Mouse (Mus musculus): ENCODE results near the gene Myadml2. TPM values are rescaled to one million over a fixed set of nuclear protein-coding genes. Genes with fewer than 3 reads are reported as not detected.
A peak's percentile ranks its signal among the peaks of the same experiment; 100 is the strongest.
"Not testable (repeated sequence)": the region's sequence is repeated elsewhere in the genome, so short reads cannot be mapped to it uniquely, and the experiment has no call there.

Gene Myadml2
- 1 to 10 TPM; 5.9 to 6.0 TPM for total RNA-seq (2021)
- long read RNA-seq, experiment 1, partial matches to known transcripts: 0 of 12 reads
- long read RNA-seq, experiment 1, other reads (novel, unspliced or antisense): 12 of 12 reads
- long read RNA-seq, experiment 2, partial matches to known transcripts: 0 of 4 reads
- long read RNA-seq, experiment 2, other reads (novel, unspliced or antisense): 4 of 4 reads

DNA sequence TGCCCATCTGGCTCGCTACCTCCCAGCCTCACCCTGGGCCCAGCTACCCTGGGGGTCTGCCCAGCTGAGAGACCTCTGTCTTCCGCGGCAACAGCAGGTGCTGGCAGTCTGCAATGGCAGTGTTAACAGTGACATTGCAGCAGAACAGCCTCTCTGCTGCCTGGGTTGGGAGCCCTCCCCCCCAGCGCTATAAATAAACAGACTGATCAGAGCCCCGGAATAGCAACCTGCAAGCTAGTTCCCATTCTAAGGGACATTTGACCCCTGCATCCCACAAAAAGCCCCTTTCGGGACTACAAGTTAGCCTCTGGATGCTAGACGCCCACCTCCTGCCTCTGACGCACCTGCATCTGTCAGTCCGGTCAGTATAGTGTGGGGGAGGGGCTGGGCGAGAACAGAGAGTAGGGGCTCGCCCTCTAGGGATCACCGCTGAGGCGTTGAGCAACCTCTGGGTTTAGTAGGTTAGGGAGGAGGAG is at the start of gene Myadml2:
Gene Myadml2 (minus strand): TSS at position 158 of the 476 bp plus-strand sequence.
- peak; percentile 49 to 73 for DNase-seq (ENCODE audit: low spot score in 2 of 2)

DNA sequence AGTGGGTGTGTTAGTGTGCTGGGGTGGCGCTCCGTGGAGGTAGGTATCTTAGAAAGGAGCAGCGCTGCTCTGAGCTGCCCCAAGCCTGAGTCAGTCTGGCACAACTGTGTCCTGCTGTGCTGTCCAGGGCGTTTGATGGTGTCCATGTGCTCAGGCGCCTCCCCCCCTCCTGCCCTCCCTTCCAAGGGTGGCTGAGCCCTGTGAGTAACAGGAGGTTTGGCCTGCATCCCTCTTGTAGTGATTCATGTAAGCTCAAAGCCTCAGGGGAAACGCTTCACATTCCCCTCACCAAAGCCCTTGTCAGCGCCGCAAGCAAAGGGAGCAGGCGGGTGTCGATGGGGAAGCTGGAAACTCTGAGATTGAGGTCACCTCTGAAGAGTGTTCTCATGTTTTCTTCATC is 49.8 kb upstream of the Myadml2 start:
- intact Hi-C loops (cut with DNase I): no loop called here
- DNase-seq (ENCODE audit: low spot score in 2 of 2): no peak

More for the DNA sequence above, at the start of gene Myadml2:
- intact Hi-C loops (cut with DNase I): no loop called here

DNA sequence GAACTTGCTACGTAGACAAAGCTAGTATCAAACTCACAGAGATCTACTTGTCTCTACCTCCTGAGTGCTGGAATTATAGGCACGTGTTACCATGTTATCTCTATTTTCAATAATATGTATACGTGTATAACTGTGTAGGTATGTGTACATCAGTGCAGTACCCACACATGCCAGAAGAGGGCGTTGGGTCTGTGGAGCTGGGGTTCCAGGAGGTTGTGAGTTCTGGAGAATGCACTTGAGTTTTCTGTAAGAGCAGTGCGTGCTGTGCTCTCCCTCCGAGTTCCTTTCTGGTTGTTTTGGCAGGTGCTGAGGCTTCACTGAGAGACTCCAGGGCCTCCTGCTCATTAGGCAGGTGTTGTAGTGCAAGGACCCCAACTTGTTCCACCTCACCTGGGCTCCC is 48.6 kb upstream of the Myadml2 start:
- no peak for DNase-seq (ENCODE audit: low spot score in 2 of 2)
- intact Hi-C loops (cut with DNase I): no loop called here

DNA sequence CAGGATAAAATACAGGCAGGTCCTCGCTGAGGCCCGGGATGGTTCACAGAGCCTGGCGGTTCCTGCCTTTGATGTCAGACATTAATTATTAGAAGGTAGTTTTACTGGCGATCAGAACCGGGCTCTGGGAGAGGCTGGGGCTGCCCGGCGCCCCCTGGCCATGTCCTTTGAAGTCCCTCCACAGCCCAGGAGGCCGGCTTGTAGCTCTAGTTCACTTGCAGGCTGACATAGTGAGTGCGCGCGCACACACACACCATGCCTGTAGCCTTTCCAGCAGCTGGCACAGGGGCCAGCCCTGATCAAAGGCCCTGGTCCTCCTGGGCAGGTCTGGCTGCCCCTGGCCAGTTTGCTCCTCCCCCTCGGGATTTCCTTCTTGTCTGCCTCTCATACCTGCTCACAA is 47.7 kb upstream of the Myadml2 start:
- intact Hi-C loops (cut with DNase I): no loop called here
- DNase-seq (ENCODE audit: low spot score in 2 of 2): no peak

DNA sequence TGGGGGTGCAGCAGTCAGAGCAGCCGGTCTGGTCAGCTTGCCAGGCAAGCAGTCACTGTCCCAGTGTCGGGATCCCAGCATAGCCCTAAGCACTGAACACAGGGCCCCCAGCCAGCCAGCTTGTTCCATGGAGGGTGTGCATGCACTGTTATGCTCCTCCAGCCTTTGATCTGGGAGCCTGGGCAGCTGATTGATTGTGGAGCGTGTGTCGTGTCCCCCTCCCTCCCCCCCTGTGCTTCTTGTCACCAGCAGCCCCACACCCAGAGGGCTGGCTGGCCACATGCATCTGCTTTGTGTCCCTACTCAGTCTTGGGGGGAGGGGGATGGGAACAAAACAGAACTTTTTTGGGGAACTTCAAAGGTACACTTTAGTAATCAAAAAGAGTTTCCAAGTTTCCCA is 47.2 kb upstream of the Myadml2 start:
- no peak for DNase-seq (ENCODE audit: low spot score in 2 of 2)
- intact Hi-C loops (cut with DNase I): no loop called here

DNA sequence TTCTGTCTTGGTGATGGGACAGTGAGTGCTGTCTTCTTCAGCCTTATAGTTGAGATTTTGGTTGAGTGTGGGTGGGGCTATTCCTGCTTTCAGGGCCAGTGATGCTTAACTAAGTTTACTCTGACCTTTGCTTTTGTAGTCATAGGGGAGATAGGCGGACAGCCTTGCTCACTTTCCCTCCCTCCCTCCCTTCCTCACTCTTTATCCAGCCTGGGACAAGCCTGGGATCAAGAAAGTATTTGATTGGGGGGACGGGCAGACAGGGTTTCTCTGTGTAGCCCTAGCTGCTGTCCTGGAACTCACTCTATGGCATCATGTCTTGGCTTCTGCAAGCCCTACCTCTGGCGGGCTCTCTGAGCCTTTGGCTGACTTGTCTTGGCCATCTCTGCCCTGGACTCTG is 45.5 kb upstream of the Myadml2 start:
- intact Hi-C loops (cut with DNase I): no loop called here
- no peak for DNase-seq (ENCODE audit: low spot score in 2 of 2)

DNA sequence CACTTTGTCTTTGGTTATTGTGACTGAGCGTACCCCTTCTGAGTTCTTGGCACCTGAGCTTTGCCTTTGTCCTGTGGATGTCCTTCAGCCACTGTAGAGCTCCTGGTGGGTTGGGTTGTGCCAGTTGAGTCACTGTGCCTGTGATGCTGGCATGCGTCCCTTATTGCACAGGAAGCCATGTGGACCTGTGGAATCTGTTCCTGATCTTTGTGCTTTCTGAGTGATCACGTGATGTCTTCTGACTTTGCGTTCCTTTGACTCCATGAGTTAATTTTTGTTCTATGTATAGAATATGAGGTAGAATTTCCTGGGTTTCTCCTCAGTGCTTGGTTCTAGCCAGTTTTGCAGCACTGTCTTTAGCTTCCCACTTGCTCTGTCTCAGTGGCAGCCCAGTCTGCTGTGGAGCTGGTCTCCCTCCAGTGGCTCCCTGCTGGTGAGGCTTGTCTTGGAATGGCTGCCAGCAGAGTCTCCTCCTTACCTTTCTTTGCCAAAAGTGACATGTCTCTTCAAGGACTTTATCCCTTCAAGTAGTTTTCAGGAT is 44.6 kb upstream of the Myadml2 start:
- DNase-seq (ENCODE audit: low spot score in 2 of 2): peak; percentile 32 to 65
- intact Hi-C loops (cut with DNase I): no loop called here

DNA sequence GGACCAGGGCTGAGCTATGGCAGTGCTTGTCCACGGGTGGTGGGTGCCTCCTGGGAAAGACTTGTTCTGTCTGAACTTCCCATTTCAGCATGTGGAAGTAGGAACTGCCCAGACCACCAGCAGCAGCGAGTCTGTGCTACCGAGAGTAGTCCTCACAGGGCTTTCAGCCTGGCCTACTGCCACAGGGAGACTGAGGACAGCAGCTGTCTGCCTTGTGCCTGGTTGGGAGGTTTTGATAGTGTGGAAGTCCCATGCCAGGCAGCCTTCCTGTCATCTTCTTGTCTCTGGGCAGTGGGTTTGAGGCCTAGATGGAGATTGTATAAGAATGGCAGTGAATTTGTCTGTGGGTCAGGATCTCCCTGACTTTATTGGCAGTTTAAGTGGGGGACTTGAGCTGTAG is 41.4 kb upstream of the Myadml2 start:
- DNase-seq (ENCODE audit: low spot score in 2 of 2): no peak
- intact Hi-C loops (cut with DNase I): no loop called here

DNA sequence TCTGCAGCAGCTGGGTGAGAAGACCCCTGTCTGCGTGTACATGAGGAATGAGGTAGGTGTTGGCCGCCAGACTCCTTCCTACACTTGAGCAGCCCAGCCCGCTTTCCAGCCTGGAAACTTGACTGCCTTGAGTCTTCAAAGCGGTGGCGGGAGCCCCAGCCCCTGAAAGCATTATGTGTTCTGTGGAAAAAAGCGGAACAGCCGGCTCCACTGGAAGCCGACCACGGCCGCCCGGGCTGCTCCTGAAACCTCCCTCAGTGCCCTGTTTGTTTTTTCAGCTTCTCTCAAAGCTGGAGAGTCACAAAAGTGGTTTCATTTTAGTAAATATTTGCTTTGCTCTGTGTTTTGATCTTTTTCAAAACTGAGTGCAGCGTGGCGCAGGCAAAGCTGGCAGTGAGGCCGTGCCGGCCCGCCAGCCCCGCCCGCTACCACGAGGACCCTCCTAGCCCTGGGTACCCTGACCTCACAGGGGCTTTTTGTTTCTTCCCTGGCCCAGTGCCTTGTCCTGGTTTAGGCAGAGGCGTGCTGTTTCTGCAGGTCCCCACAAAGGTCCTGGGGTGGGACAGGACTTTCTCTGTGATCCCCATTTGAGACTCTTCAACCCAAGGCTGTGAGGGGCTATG is 38.8 kb upstream of the Myadml2 start:
- DNase-seq (ENCODE audit: low spot score in 2 of 2): no peak
- intact Hi-C loops (cut with DNase I): no loop called here

DNA sequence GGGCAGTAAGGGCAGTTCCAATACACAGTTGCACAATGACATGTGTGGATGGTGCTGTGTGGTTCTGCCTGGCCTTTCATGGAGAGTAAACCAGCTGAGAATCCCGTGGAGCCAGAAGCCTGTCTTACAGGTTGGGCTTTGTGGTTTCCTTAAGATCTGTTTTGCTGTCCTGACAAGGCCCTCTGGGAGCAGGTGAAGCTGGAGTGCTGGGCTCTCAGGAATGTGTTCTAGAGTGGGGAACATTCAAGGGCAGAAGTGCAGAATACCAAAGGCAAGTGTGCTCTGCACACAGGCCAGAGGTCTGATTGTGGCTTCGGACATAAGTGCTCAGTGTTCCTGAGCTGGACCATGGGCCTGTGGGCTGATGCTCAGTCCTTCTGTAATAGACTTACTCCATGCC is 36.7 kb upstream of the Myadml2 start:
- intact Hi-C loops (cut with DNase I): no loop called here
- DNase-seq (ENCODE audit: low spot score in 2 of 2): no peak

DNA sequence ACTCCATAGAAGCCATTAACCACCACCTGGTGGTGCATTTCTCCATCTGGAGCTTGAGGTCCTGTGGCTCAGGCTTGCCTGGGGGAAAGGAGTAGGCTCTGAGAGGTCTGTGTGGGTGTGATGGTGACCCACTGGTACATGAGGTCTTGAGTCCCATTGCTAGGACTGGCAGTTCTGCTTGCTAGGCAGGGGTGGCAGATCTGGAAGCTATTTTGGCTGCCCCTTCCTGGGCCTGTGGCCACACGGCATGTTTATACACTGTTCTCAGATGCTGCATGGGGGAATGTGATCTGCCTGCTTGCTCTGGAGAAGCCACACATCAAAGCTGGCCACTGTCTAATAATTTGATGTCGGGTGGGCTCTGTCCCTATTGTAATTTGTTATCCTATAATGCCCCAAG is 36.1 kb upstream of the Myadml2 start:
- intact Hi-C loops (cut with DNase I): no loop called here
- no peak for DNase-seq (ENCODE audit: low spot score in 2 of 2)

DNA sequence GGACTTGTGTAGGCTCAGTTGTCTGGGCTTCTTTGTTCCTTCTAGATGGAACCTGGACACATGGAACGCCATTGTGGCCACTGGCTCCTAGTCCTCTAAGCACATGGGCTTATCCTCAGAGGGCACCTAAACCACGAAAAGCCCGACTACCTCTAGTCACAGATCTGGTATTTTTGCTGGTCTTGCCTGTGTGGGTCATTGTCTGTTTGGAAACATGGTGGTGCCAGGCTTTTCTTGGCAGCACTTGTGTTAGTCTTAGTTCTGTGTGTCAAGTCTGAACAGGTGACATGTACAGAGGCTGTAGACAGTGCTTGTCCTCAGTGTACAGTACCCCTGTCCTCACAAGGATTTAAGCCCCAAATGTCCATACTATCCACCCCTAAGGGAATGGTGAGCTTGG is 35.6 kb upstream of the Myadml2 start:
- no peak for DNase-seq (ENCODE audit: low spot score in 2 of 2)
- intact Hi-C loops (cut with DNase I): no loop called here

DNA sequence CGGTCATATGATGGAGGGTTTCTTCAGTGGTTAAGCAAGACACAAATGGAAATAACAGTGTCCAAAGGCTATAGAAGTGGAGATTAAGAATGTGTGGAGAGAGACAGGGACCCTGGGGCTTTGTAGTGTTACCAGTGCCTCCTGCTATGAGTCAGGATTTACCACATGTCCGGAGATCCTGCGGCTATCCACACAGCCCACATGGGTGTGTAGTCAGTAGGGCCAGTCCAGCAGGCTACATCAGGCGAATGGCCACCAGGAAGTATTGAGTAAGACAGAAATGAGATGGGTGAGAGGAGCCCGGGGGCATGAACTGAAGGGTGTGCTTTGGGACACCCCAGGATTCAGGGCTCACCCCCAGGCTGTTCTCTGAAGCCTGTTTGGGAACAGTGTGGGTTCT is 34.7 kb upstream of the Myadml2 start:
- no peak for DNase-seq (ENCODE audit: low spot score in 2 of 2)
- intact Hi-C loops (cut with DNase I): no loop called here

DNA sequence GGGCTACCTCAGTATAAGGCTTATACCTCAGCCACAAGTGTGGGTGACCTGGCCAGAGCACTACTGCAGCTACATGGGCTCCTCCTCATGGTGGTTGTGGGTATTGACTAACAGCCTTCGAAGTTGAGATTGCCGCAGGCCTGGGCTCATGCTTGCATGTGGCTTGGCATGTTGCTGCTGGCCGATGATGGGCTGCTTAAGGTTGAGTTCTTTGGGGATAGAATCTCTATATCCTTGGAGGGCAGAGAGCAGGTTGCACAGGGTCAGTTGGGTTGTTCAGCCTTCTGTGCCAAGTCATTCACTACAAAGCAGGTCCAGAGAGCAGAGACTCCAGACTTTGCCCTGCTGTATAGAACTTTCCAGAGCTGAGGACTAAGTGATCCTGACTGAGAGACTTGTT is 32.0 kb upstream of the Myadml2 start:
- DNase-seq (ENCODE audit: low spot score in 2 of 2): no peak
- intact Hi-C loops (cut with DNase I): no loop called here

DNA sequence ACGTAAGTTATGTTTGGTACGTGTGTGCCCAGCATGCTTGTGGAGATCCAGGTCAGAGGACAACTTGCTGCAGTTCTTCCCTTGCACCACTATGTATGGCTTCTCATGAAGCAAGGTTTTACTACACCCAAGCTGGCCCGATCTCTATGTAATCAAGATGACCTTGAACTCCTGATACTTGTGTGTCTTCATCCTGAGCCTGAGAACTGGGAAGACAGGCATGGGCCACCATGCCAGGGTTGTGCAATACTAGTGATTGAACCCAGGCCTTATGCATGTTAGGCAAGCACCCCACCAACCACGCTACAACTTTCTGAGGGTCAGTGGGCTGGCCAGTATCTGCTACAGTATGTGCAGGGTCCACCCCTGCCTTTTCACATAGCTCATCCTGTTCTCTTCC is 29.0 kb upstream of the Myadml2 start:
- intact Hi-C loops (cut with DNase I): no loop called here
- no peak for DNase-seq (ENCODE audit: low spot score in 2 of 2)

DNA sequence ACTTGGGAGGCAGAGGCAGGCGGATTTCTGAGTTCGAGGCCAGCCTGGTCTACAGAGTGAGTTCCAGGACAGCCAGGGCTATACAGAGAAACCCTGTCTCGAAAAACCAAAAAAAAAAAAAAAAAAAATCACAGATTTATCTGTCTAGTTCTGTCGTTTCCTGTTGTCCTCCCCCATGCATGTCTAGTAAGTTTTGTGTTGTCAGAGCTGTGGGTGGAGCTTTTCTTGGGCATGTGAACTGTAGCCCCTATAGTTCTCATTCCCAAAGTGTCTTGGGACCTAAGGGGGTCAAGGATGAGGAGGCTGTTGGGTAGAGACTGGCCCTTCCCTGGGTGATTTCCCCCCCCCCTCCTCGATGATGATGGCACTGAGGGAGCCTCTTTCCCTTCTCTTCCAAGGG is 27.9 kb upstream of the Myadml2 start:
- intact Hi-C loops (cut with DNase I); DNase-seq (ENCODE audit: low spot score in 2 of 2): not testable (repeated sequence)

DNA sequence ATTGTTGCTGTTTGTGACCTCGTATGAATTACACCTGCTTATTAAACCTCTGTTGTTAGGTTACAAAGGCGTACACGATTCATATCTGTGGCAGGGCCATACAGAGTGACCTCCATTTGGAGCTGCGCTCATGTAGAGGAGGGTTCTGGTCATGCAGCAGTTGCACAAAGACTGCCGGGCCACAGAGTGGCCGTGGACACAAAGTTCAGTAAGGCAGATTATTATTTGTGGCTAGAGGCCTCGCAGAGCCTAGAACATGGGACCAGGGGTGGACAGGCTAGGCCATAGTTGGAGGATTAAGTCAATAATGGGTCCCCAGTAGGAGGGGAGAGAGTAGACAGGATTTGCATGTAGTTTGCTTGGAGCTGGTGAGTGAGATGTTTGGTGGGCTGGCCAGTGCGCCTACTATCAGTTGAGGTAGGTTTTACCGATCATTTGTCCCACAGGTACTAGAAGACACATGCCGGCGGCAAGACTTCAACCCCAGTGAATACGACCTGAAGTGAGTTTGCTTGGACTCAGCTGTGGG is 25.7 kb upstream of the Myadml2 start:
- intact Hi-C loops (cut with DNase I): no loop called here

DNA sequence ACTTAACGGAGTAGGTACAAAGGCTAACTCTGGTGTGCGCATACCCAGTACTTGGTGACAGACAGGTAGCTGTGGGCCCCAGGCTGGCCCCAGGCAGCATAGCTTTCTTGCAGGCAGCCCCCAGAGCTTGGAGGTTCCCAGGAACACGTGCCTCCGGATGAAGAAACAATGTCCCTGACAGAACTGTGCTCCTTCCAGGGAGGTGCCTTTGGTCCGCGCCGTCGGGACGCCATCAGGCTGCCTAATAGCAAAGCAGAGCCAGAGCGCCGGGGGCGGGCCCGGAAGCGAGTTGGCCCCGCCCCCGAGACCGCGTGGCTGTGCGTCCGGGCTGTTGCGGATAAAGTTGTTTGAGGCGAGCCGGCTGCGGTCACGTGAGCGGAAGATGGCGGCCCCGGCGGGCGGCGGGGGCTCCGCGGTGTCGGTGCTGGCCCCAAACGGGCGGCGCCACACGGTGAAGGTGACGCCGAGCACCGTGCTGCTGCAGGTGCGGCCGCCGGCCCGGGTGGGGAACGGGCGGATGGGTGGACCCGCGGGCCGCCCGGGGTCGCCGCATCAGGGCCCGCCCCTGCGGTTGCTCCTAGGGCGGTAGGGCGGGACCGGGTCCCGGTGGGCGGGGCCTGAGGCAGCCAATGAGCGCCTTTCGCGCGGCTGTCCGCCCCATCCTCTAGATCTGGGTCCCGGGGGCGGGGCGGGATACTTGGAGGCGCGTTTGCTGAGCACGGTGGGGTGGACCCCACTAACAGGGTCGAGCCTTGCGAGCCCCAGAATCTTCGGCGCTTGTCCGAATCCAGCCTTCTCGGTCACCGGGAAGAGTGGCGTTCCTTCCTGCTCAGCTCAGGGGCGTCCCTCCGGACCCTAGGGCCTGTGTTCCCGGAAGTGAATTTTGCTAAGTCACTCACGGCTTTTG is 25.0 kb upstream of the Myadml2 start, which contains the start of gene Aspscr1:
Gene Aspscr1 (plus strand): TSS at position 287 of the 907 bp plus-strand sequence.
- peak; percentile 92 to 93 for DNase-seq (ENCODE audit: low spot score in 2 of 2)
- intact Hi-C loops (cut with DNase I): no loop called here

More for the DNA sequence above, 25.7 kb upstream of the Myadml2 start:
- DNase-seq (ENCODE audit: low spot score in 2 of 2): no peak

DNA sequence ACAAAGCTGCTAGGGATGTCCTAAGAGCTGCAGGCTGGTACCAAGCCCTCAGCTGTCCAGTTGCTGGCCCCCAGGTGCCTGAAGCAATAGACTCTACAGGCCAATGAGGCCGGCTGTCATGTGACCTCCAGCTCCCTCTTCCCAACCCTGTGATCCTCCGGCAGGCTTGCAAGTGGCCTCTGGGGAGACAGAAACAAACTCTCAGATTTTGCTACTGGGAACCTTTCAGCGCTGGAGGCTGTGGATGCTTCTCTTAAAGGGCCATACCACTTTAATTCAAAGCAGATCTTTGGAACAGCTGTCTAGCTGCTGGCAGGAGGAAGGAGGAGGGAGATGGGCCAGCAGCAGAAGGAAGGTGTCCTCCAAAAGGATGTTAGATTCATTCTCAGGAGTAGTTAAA is 18.7 kb upstream of the Myadml2 start:
- intact Hi-C loops (cut with DNase I): no loop called here
- DNase-seq (ENCODE audit: low spot score in 2 of 2): no peak

DNA sequence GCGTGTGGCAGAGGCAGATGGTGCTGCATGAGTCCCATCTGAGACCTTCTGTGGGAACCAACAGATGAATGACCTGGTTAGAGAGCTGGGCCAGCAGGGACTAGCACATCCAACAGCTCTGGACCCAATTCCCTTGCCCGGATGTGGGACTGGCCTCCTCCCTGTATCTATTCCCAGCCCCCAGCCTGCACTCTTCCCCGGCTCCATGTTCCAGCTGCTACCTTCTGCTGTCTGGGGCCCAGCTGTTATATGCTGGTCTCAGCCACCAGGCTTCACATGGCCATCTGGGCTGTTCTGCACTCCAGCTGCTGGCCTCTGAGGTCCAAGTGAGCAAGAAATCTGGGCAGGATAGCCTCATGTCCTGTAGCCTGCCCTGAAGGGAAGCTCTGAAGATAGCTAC is 17.4 kb upstream of the Myadml2 start:
- intact Hi-C loops (cut with DNase I): no loop called here
- no peak for DNase-seq (ENCODE audit: low spot score in 2 of 2)

Data from left cerebral cortex, postnatal 14 days (tissue).